Mouse (Mus musculus) bone marrow macrophage, adult 2 months (primary cell): ENCODE results near the gene Atg10.

Experiments used
- CTCF ChIP-seq: IDR thresholded peaks from 2 replicates; pipeline ENCODE4 v1.5.1; 2012; ENCODE audit warnings: low read depth, mild to moderate bottlenecking, low read length, moderate library complexity
- POLR2A ChIP-seq: IDR thresholded peaks from 2 replicates; pipeline ENCODE4 v1.6.1; 2012; ENCODE audit warnings: mild to moderate bottlenecking, low read depth, low read length, borderline replicate concordance

DNA sequence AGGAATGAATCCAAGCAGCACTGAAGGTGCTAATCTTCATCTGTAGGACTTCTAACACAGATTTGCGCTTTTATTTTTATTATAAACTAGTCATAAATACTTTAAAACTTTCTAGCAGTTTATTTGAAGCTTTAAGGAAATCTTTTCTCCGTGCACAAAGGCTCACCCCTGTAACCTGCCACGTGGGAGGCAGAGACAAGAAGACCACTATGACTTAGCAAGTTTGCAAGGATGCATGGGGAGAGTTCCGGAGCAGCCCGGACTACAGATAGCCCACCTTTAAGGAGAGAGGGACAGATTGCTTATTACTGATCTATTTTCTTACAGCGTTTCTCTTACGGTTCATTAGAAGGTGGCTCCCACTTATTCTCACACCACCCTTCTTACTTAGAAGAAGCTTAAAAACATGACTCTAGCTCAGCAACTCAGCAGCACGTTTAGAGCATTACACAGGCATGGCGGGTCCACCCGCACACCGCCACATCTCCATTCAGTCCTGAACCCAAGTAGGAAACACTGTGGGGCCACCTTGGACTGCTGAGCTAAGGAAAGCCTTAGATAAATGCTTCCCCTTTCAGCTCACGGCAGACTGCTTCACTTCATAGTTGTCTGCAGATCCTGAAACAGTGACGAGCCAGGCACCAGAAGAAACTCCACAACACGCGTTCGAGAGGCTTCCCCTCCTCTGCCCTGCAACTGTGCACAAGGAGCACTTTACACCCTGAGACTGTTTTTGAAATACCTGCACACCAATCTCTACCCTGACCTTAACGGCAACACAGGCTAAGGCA, 54.0 kb downstream of the Atg10 start:
- TF ChIP-seq CTCF, result no peak
- TF ChIP-seq POLR2A, result no peak
